Mouse (Mus musculus) adrenal gland, adult (tissue): ENCODE results near the gene Elmod2.

Experiments
- DNase-seq, 2 experiments: peaks; one replicate each; pipeline ENCODE4 v3.0.0; 2022 to 2023; ENCODE audit warnings: low spot score in 1 of 2; ENCODE audit not compliant: inconsistent age in 2 of 2

The Elmod2 gene

DNA sequence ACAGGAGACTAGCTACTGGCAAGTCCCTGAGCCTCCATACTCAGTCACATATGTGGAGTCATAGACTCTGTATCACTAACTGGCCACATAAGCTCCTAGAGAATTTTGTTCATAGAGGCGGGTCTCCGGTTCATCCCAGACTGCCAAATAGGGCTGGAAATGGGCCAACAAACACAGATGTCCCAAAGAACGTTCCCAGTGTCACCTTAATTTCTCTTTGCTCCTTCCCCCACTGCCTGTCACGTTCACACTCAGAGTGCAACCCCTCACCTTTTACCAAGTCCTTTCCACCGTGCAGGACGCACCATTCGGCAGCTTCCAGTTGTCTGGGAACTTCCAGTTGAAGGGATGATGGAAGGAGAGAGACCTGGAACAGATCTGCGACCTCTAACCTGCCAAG, 46.9 kb downstream of the Elmod2 start:
- DNase-seq = no peak

DNA sequence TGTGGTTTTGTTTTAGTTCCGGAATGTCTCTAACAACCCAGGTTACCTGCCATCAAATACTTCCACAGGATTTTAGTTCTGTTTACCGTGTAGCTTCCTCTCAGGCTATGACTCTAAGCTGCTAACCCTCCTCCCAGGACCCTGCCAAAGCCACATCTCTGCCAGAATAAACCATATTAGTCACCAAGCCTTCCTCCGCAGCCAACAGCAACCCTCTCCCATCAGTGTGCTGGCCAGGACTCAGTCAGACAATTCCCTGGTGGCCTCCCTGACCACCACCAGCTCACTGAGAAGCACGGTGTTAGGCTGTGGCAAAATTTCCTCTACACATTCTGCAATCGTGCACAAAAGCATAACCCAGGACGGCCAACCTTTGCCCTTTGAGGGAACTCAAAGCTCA, 53.9 kb downstream of the Elmod2 start:
- peak in 1 of 2 experiments; percentile 48 for DNase-seq

DNA sequence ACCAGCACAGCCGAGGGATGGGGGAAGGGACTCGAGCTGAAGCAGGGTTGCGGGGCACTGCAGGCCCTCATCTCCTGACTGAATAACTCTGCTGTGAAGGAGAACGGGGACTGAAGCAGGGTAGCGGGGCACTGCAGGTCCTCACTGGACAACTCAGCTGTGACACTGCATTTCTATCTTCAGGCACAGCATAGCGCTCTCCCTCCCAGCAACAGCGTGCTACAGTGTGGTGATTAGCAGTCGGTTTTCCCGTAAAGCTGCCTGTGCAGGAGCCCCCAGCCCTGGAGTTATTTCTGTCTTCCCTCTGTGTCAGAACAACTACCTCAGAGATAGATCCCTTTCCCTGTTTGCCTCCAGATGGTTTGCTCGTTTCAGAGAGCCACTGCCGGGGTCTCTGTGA, 57.8 kb downstream of the Elmod2 start:
- no peak for DNase-seq

GRCm38 (mm10) chr8:83272464-83272863, 59.8 kb downstream of the Elmod2 start:
- DNase-seq = no peak

GRCm38 (mm10) chr8:83271172-83271571, 61.1 kb downstream of the Elmod2 start:
- no peak for DNase-seq
